Mouse (Mus musculus): ENCODE results near the gene Epb41l4b. TPM values are rescaled to one million over a fixed set of nuclear protein-coding genes. Genes with fewer than 3 reads are reported as not detected.

The Epb41l4b gene
- polyA plus RNA-seq, 1 experiment from 2014 or later: 4.5 TPM

GRCm38 (mm10) chr4:57168277-57168676, 25.0 kb upstream of the Epb41l4b start:
- H3K27ac ChIP-seq (replicated peaks): no peak overlapping the region
- H3K27me3 ChIP-seq (replicated peaks): no peaks in the 10 kb centered on the region
- H3K4me2 ChIP-seq: no peak overlapping the region
- no peak overlapping the region for H3K9ac ChIP-seq (replicated peaks)
- H3K36me3 ChIP-seq: no peaks in the 10 kb centered on the region
- H3K4me1 ChIP-seq: no peaks in the 10 kb centered on the region
- no peaks in the 10 kb centered on the region for H3K9me3 ChIP-seq (replicated peaks)
- WGBS: 88% methylated on average over 1 of the region's 1 CpGs
- H3K4me3 ChIP-seq (replicated peaks): no peak overlapping the region
- ATAC-seq (ENCODE audit: low FRiP score): no peak

GRCm38 (mm10) chr4:57166922-57167870, 24.0 kb upstream of the Epb41l4b start:
- no peak for ATAC-seq (ENCODE audit: low FRiP score)
- no peak overlapping the region for H3K4me2 ChIP-seq
- H3K4me3 ChIP-seq (replicated peaks): no peak overlapping the region
- no peaks in the 10 kb centered on the region for H3K36me3 ChIP-seq
- 59% methylated on average over 12 of the region's 12 CpGs for WGBS
- H3K9me3 ChIP-seq (replicated peaks): no peaks in the 10 kb centered on the region
- no peak overlapping the region for H3K27ac ChIP-seq (replicated peaks)
- no peaks in the 10 kb centered on the region for H3K4me1 ChIP-seq
- no peak overlapping the region for H3K9ac ChIP-seq (replicated peaks)
- no peaks in the 10 kb centered on the region for H3K27me3 ChIP-seq (replicated peaks)

DNA sequence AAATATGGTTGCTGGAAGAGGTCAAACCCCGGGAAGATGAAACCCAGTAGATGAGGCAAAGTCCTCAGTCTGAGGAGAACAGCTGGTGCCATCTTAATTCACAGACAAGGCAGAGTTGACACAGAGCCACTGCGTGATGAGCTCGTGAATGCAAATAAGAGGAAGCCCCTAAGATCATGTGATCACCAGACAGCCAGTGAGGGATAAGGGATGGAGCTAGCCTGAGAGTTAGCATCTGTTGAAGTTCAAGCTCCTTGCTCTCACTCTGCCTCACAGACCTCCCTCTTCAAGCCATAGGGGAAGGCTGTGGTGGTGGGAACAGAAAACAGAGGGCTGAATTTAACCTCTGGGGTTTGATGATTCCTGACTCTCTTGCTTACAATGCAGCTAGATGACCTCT, 22.4 kb upstream of the Epb41l4b start:
- Histone ChIP-seq H3K4me2 (no peak overlapping the region), H3K9ac (replicated peaks) (no peak overlapping the region), H3K9me3 (replicated peaks) (no peaks in the 10 kb centered on the region), H3K27me3 (replicated peaks) (no peaks in the 10 kb centered on the region), H3K4me1 (no peaks in the 10 kb centered on the region), H3K4me3 (replicated peaks) (no peak overlapping the region), H3K27ac (replicated peaks) (no peak overlapping the region), H3K36me3 (no peaks in the 10 kb centered on the region)
- ATAC-seq (ENCODE audit: low FRiP score): no peak
- 71% methylated on average over 3 of the region's 3 CpGs for WGBS

DNA sequence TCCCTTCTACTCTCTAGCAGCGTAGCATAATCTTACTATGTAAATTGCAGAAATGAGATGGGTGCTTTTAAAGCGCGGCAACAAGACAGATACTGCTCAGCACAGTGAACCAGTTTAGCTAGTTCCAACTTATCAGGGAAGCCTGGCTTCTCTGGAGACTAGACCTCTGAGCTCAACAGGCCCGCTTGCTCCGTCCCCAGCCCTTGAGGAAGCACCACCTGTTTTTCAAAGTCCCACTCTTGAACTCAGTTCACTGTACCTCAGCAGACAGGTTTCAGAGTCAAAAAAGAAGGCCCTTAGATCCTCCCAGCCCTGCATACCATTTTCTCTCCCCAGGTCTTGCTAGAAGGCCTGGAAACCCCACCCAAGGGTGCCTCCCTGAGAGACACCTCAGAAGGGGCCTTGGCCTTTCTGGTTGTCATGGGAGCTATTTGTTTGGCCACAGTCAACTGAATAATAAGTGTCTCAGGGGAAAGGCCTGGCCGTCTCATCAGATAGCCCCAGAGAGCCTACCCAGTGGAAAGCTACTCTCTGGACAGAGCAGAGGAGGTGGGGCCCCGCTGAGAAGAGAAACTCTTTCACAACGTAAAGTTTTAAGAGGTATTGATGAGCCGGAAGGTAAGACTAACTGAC, 21.5 kb upstream of the Epb41l4b start:
- no peaks in the 10 kb centered on the region for H3K27me3 ChIP-seq (replicated peaks)
- H3K9ac ChIP-seq (replicated peaks): no peak overlapping the region
- H3K4me1 ChIP-seq: no peaks in the 10 kb centered on the region
- no peak for ATAC-seq (ENCODE audit: low FRiP score)
- no peaks in the 10 kb centered on the region for H3K9me3 ChIP-seq (replicated peaks)
- WGBS: 86% methylated on average over 9 of the region's 9 CpGs
- H3K27ac ChIP-seq (replicated peaks): no peak overlapping the region
- no peak overlapping the region for H3K4me2 ChIP-seq
- no peaks in the 10 kb centered on the region for H3K36me3 ChIP-seq
- no peak overlapping the region for H3K4me3 ChIP-seq (replicated peaks)

DNA sequence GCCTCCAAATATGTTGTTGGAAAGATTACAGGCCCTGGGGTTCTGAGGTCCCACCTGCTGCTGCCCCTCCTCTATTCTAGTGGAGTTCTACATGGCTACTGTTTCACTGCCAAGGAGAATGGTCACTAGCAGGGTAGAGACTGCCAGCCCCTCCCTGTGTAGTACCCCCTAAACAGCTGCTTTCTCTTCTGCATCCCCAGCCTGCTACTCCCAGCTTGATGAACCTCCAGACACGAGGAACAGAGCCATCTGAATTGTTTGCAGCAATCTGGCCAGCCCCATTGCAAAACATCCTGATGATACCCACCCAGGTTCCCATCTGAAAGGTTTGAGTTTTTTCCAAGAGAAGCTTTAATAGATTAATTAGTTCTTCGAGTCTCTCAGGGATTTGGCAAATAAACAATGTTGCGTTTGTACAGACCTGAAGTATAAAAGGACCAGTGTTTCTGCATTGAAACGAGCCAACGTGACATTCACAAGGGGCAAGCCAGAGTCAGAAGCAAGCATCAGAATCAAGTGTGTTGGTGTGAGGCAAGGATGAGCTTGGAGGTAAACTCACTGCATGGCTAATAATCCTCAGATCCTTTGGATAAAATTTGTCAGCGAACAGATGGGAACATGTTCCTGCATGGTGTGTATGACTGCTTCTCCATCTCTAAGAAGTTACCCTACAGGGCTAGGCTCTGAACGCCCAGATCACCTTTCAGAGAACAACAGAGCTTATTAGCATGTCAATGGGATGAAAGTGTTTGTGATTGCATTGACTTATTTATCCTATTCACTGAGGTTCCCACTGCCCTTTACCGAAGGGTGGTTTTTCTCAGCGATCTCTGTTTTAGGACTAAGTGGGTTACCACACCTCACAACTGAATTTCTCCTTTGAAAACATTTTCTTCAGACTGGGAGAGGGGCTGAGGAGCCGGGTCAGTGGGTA, 19.8 kb upstream of the Epb41l4b start:
- ATAC-seq (ENCODE audit: low FRiP score): no peak

GRCm38 (mm10) chr4:57160571-57160970, 17.3 kb upstream of the Epb41l4b start:
- Histone ChIP-seq H3K9ac (replicated peaks) (no peak overlapping the region), H3K4me2 (no peak overlapping the region), H3K9me3 (replicated peaks) (no peaks in the 10 kb centered on the region), H3K36me3 (no peaks in the 10 kb centered on the region), H3K27me3 (replicated peaks) (no peaks in the 10 kb centered on the region), H3K27ac (replicated peaks) (no peak overlapping the region), H3K4me1 (no peaks in the 10 kb centered on the region), H3K4me3 (replicated peaks) (no peak overlapping the region)
- no peak for ATAC-seq (ENCODE audit: low FRiP score)
- WGBS: 81% methylated on average over 7 of the region's 7 CpGs

More for the DNA sequence above, 19.8 kb upstream of the Epb41l4b start:
- Histone ChIP-seq H3K36me3 (no peaks in the 10 kb centered on the region), H3K27ac (replicated peaks) (no peak overlapping the region), H3K9me3 (replicated peaks) (no peaks in the 10 kb centered on the region), H3K4me3 (replicated peaks) (no peak overlapping the region), H3K4me1 (no peaks in the 10 kb centered on the region), H3K27me3 (replicated peaks) (no peaks in the 10 kb centered on the region), H3K9ac (replicated peaks) (no peak overlapping the region), H3K4me2 (no peak overlapping the region)
- WGBS: 22% methylated on average over 10 of the region's 10 CpGs

- Histone ChIP-seq H3K4me2 (no peak overlapping the region), H3K4me1 (peaks cover 10% of the 10 kb centered on the region), H3K36me3 (no peaks in the 10 kb centered on the region), H3K9me3 (replicated peaks) (no peaks in the 10 kb centered on the region), H3K27me3 (replicated peaks) (0 out of 2 replicates have a peak, but pooled peaks cover 2% of the 10 kb centered on the region), H3K27ac (replicated peaks) (no peak overlapping the region), H3K9ac (replicated peaks) (no peak overlapping the region), H3K4me3 (replicated peaks) (no peak overlapping the region)
- no peak for ATAC-seq (ENCODE audit: low FRiP score)
- WGBS: 85% methylated on average over 8 of the region's 8 CpGs
These were observed 13.4 kb upstream of the Epb41l4b start for GRCm38 (mm10) chr4:57156549-57157169.

DNA sequence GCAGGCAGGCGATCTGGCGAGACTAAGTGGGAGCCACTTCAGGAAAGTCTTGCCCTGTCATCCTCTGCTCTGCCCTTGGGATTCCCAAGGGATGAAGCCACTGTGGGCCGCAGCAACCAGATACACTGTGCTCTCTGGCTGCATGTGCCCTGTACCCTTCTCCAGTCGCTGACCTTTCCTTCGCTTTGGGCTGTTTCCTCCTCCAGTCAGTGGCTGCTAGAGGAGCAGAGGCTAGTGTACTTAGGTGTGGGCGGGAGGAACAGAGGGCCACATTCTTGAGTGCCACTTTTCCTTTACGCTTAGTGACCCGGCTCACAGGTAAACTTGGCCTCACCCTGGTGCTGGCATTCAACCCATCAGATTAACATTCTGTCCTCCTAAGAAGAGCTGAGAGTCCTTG, 10.6 kb upstream of the Epb41l4b start:
- WGBS: 43% methylated on average over 8 of the region's 8 CpGs
- ATAC-seq (ENCODE audit: low FRiP score): peak; percentile 38; the same call in 1 of the 2 replicates
- no peak overlapping the region for H3K4me3 ChIP-seq (replicated peaks)
- H3K27me3 ChIP-seq (replicated peaks): 0 out of 2 replicates have a peak, but pooled peaks cover 2% of the 10 kb centered on the region
- 0 out of 2 replicates have a peak overlapping the region, but pooled peaks have one; percentile 28 for H3K4me2 ChIP-seq
- no peaks in the 10 kb centered on the region for H3K36me3 ChIP-seq
- no peaks in the 10 kb centered on the region for H3K9me3 ChIP-seq (replicated peaks)
- peaks cover 10% of the 10 kb centered on the region for H3K4me1 ChIP-seq
- H3K27ac ChIP-seq (replicated peaks): no peak overlapping the region
- 0 out of 2 replicates have a peak overlapping the region, but pooled peaks have one; percentile 11 for H3K9ac ChIP-seq (replicated peaks)

DNA sequence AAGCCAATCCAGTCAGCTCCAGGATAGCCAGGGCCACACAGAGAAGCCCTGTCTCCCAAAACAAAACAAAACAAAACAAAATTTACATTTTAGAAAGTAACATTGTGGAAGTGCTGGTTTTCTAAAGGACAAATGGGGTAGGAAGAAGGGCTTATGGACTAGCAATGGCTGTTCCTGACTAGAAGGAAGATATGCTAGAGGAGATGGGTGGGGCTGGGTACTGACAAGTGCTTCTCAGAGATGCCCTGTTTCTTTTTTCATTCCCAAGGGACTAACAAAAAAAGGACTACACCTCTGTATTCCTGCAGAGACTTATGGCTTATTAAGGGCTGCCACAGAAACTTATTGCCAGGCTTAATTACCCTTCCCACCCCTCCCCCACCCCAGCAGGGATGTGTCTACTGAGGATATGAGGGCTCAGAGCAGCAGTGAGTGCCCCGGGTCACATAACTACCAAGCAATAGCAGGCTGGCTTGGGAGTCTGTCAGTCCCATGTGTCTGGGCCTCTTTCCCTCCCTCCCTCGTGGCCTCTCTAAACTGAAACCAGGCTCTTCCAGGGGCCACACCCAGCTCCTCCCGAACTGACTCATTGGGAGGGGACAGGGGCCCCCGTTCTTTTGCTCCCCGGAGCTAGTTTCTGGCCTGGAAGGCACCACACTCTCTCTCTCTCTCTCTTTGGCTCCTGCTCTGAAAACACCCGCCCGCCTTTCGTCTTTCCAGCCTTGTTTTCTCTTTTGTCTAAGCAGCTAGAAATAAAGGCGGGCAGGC, 10.0 kb upstream of the Epb41l4b start:
- H3K9me3 ChIP-seq (replicated peaks): no peaks in the 10 kb centered on the region
- ATAC-seq (ENCODE audit: low FRiP score): 0 out of 2 replicates have a peak, but pooled peaks have one; percentile 8
- H3K4me3 ChIP-seq (replicated peaks): no peak overlapping the region
- H3K4me2 ChIP-seq: peak overlapping the region; percentile 28; the same call in 1 of the 2 replicates
- H3K27ac ChIP-seq (replicated peaks): no peak overlapping the region
- H3K36me3 ChIP-seq: no peaks in the 10 kb centered on the region
- H3K9ac ChIP-seq (replicated peaks): 0 out of 2 replicates have a peak overlapping the region, but pooled peaks have one; percentile 11
- H3K27me3 ChIP-seq (replicated peaks): 0 out of 2 replicates have a peak, but pooled peaks cover 2% of the 10 kb centered on the region
- H3K4me1 ChIP-seq: peaks cover 10% of the 10 kb centered on the region
- 2% methylated on average over 9 of the region's 9 CpGs for WGBS

DNA sequence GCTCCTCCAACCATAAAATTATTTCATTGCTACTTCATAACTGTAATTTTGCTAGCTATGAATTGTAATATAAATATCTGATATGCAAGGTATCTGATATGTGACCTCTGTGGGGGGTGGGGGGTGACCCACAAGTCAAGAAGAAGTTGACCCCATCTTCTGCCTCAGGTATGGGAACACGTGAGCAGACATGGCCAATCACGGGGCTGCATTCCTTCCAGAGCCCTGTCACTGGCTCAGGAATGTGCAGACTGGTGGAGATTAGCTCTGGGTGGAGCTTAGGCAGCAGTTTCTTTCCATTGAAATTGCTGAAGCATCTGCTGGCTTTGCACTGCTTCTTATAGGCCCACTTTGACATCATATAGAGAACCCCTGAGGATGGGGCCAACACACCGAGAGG, 4.9 kb upstream of the Epb41l4b start:
- peaks cover 6% of the 10 kb centered on the region for H3K4me1 ChIP-seq
- no peak for ATAC-seq (ENCODE audit: low FRiP score)
- H3K4me2 ChIP-seq: no peak overlapping the region
- no peaks in the 10 kb centered on the region for H3K36me3 ChIP-seq
- no peak overlapping the region for H3K27ac ChIP-seq (replicated peaks)
- 71% methylated on average over 3 of the region's 3 CpGs for WGBS
- no peak overlapping the region for H3K9ac ChIP-seq (replicated peaks)
- H3K9me3 ChIP-seq (replicated peaks): no peaks in the 10 kb centered on the region
- peaks cover 19% of the 10 kb centered on the region; the same call in 1 of the 2 replicates for H3K27me3 ChIP-seq (replicated peaks)
- no peak overlapping the region for H3K4me3 ChIP-seq (replicated peaks)
